Mouse (Mus musculus): Measurements from ENCODE around the gene Cct3.
A peak's percentile ranks its signal among the peaks of the same experiment; 100 is the strongest.
"Not testable (repeated sequence)": the region's sequence is repeated elsewhere in the genome, so short reads cannot be mapped to it uniquely, and the experiment has no call there.

Gene Cct3

GRCm38 (mm10) chr3:88296561-88297318, at the start of gene Cct3, which contains the start of gene Tsacc:
Gene Cct3 (plus strand): TSS chr3:88297116.
Gene Tsacc (minus strand): TSS chr3:88296999.
- no peak for TF ChIP-seq POU5F1 (IDR thresholded peaks at IDR 0.05; ENCODE audit: borderline replicate concordance, low read length)
- TF ChIP-seq CTCF (conservative IDR thresholded peaks at IDR 0.05; ENCODE audit: low read length): no peak
- no peak for TF ChIP-seq NANOG (IDR thresholded peaks at IDR 0.05; ENCODE audit: borderline replicate concordance, low read length)

GRCm38 (mm10) chr3:88247666-88248065, 49.2 kb upstream of the Cct3 start:
- Histone ChIP-seq H3K27me3 (ENCODE audit: insufficient read depth, low read length) (peaks cover 42% of the 10 kb centered on the region), H3K36me3 (ENCODE audit: insufficient read depth, low read length) (no peaks in the 10 kb centered on the region), H3K4me3 (replicated peaks; ENCODE audit: low read length) (peak overlapping the region; percentile 50), H3K4me1 (replicated peaks; ENCODE audit: low read depth, low read length) (peaks cover 63% of the 10 kb centered on the region), H3K9me3 (ENCODE audit: low read length) (no peaks in the 10 kb centered on the region)
- TF ChIP-seq NANOG (IDR thresholded peaks at IDR 0.05; ENCODE audit: borderline replicate concordance, low read length): no peak
- TF ChIP-seq POU5F1 (IDR thresholded peaks at IDR 0.05; ENCODE audit: borderline replicate concordance, low read length): no peak
- no peak for TF ChIP-seq CTCF (conservative IDR thresholded peaks at IDR 0.05; ENCODE audit: low read length)

More at GRCm38 (mm10) chr3:88296561-88297318, at the start of gene Cct3, which contains the start of gene Tsacc:
- no peaks in the 10 kb centered on the region for H3K9me3 ChIP-seq (ENCODE audit: low read length)
- H3K4me1 ChIP-seq (replicated peaks; ENCODE audit: low read depth, low read length): peaks cover 67% of the 10 kb centered on the region
- H3K36me3 ChIP-seq (ENCODE audit: insufficient read depth, low read length): peaks cover 53% of the 10 kb centered on the region
- peak within 1 kb of the TSS; percentile 98 for H3K4me3 ChIP-seq (replicated peaks; ENCODE audit: low read length)
- no peaks in the 10 kb centered on the region for H3K27me3 ChIP-seq (ENCODE audit: insufficient read depth, low read length)

DNA sequence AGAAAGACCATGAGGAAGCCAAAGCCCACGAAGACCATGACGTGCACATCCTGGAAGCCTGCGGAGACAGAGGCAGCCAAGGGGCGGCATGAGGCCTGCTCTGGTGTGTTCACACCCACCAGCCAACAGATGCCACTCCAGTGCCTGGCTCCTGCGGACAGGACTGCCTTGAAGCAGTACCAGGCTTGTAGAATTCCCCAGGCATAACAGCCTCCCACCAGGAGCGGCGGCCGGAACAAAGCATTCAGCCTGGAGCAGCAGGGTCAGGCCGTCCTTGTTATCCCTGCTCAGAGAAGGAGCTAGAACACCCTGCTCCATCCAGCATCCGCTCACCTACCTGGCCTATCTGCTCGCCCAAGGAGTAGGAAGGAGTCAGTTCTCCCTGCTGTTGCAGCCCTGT, 48.5 kb upstream of the Cct3 start:
- Histone ChIP-seq H3K9me3 (ENCODE audit: low read length) (no peaks in the 10 kb centered on the region), H3K27me3 (ENCODE audit: insufficient read depth, low read length) (peaks cover 47% of the 10 kb centered on the region)
- no peak for TF ChIP-seq CTCF (conservative IDR thresholded peaks at IDR 0.05; ENCODE audit: low read length)
- no peak for TF ChIP-seq POU5F1 (IDR thresholded peaks at IDR 0.05; ENCODE audit: borderline replicate concordance, low read length)
- TF ChIP-seq NANOG (IDR thresholded peaks at IDR 0.05; ENCODE audit: borderline replicate concordance, low read length): no peak

GRCm38 (mm10) chr3:88252739-88253138, 44.2 kb upstream of the Cct3 start:
- H3K4me1 ChIP-seq (replicated peaks; ENCODE audit: low read depth, low read length): peaks cover 36% of the 10 kb centered on the region
- no peaks in the 10 kb centered on the region for H3K36me3 ChIP-seq (ENCODE audit: insufficient read depth, low read length)
- peaks cover 58% of the 10 kb centered on the region for H3K27me3 ChIP-seq (ENCODE audit: insufficient read depth, low read length)
- no peaks in the 10 kb centered on the region for H3K9me3 ChIP-seq (ENCODE audit: low read length)
- H3K4me3 ChIP-seq (replicated peaks; ENCODE audit: low read length): no peak overlapping the region
- no peak for TF ChIP-seq CTCF (conservative IDR thresholded peaks at IDR 0.05; ENCODE audit: low read length)
- no peak for TF ChIP-seq NANOG (IDR thresholded peaks at IDR 0.05; ENCODE audit: borderline replicate concordance, low read length)
- no peak for TF ChIP-seq POU5F1 (IDR thresholded peaks at IDR 0.05; ENCODE audit: borderline replicate concordance, low read length)

More for the DNA sequence above, 48.5 kb upstream of the Cct3 start:
- Histone ChIP-seq H3K4me1 (replicated peaks; ENCODE audit: low read depth, low read length) (peaks cover 57% of the 10 kb centered on the region), H3K36me3 (ENCODE audit: insufficient read depth, low read length) (no peaks in the 10 kb centered on the region), H3K4me3 (replicated peaks; ENCODE audit: low read length) (peak overlapping the region; percentile 50)

GRCm38 (mm10) chr3:88254268-88254926, 42.5 kb upstream of the Cct3 start, which contains the start of gene Rhbg:
Gene Rhbg (minus strand): TSS chr3:88254709.
- H3K36me3 ChIP-seq (ENCODE audit: insufficient read depth, low read length): no peaks in the 10 kb centered on the region
- H3K27me3 ChIP-seq (ENCODE audit: insufficient read depth, low read length): peaks cover 49% of the 10 kb centered on the region
- TF ChIP-seq NANOG (IDR thresholded peaks at IDR 0.05; ENCODE audit: borderline replicate concordance, low read length) (no peak), POU5F1 (IDR thresholded peaks at IDR 0.05; ENCODE audit: borderline replicate concordance, low read length) (no peak), CTCF (conservative IDR thresholded peaks at IDR 0.05; ENCODE audit: low read length) (no peak)
- peaks cover 20% of the 10 kb centered on the region for H3K4me1 ChIP-seq (replicated peaks; ENCODE audit: low read depth, low read length)
- H3K4me3 ChIP-seq (replicated peaks; ENCODE audit: low read length): peak within 1 kb of the TSS; percentile 76
- no peaks in the 10 kb centered on the region for H3K9me3 ChIP-seq (ENCODE audit: low read length)

DNA sequence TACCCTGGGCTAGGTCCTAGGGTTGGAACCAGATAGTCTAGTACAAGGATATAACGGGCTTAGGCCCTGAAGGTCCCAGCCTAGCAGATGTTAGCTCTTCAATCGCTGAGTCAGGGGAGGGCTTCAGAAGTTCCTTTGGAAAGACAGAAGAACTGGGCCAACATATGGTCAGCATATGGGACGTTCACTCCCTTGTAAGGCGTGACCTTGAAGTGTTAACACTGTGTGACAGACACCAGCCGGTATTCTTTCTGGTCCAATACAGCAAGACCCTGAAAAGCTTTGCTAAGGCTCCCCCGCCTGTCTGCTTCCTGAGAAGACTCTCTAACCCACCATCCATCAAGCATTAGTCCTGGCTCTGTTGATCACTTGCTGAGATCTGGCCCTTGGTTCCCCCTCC, 41.0 kb upstream of the Cct3 start:
- Histone ChIP-seq H3K27me3 (ENCODE audit: insufficient read depth, low read length) (peaks cover 49% of the 10 kb centered on the region), H3K4me1 (replicated peaks; ENCODE audit: low read depth, low read length) (peaks cover 22% of the 10 kb centered on the region), H3K9me3 (ENCODE audit: low read length) (no peaks in the 10 kb centered on the region), H3K4me3 (replicated peaks; ENCODE audit: low read length) (no peak overlapping the region), H3K36me3 (ENCODE audit: insufficient read depth, low read length) (no peaks in the 10 kb centered on the region)
- TF ChIP-seq NANOG (IDR thresholded peaks at IDR 0.05; ENCODE audit: borderline replicate concordance, low read length): no peak
- TF ChIP-seq POU5F1 (IDR thresholded peaks at IDR 0.05; ENCODE audit: borderline replicate concordance, low read length): no peak
- no peak for TF ChIP-seq CTCF (conservative IDR thresholded peaks at IDR 0.05; ENCODE audit: low read length)

- Histone ChIP-seq H3K9me3 (ENCODE audit: low read length) (no peaks in the 10 kb centered on the region), H3K4me1 (replicated peaks; ENCODE audit: low read depth, low read length) (peaks cover 26% of the 10 kb centered on the region), H3K4me3 (replicated peaks; ENCODE audit: low read length) (no peak overlapping the region), H3K27me3 (ENCODE audit: insufficient read depth, low read length) (peaks cover 49% of the 10 kb centered on the region), H3K36me3 (ENCODE audit: insufficient read depth, low read length) (no peaks in the 10 kb centered on the region)
- no peak for TF ChIP-seq POU5F1 (IDR thresholded peaks at IDR 0.05; ENCODE audit: borderline replicate concordance, low read length)
- TF ChIP-seq CTCF (conservative IDR thresholded peaks at IDR 0.05; ENCODE audit: low read length): no peak
- no peak for TF ChIP-seq NANOG (IDR thresholded peaks at IDR 0.05; ENCODE audit: borderline replicate concordance, low read length)
These were observed 40.5 kb upstream of the Cct3 start for GRCm38 (mm10) chr3:88256382-88256781.

- no peak overlapping the region for H3K4me3 ChIP-seq (replicated peaks; ENCODE audit: low read length)
- TF ChIP-seq NANOG (IDR thresholded peaks at IDR 0.05; ENCODE audit: borderline replicate concordance, low read length) (no peak), CTCF (conservative IDR thresholded peaks at IDR 0.05; ENCODE audit: low read length) (no peak), POU5F1 (IDR thresholded peaks at IDR 0.05; ENCODE audit: borderline replicate concordance, low read length) (no peak)
- peaks cover 35% of the 10 kb centered on the region for H3K4me1 ChIP-seq (replicated peaks; ENCODE audit: low read depth, low read length)
- H3K9me3 ChIP-seq (ENCODE audit: low read length): no peaks in the 10 kb centered on the region
- H3K36me3 ChIP-seq (ENCODE audit: insufficient read depth, low read length): no peaks in the 10 kb centered on the region
- H3K27me3 ChIP-seq (ENCODE audit: insufficient read depth, low read length): peaks cover 4% of the 10 kb centered on the region
These were observed 34.6 kb upstream of the Cct3 start for GRCm38 (mm10) chr3:88262346-88262745.

DNA sequence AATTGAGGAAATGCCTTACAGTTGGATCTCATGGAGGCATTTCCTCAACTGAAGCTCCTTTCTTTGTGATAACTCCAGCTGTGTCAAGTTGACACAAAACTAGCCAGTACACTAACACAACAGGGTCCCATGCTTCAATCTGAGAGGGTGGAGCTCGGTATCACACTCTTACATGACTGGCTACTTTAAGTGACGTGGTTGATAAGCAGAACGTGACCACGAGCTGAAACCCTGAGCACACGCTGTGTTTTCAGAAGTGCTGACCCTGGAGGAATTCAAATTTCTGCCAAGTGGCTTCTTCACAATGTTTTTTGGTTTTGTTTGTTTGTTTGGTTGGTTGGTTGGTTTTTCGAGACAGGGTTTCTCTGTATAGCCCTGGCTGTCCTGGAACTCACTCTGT, 28.9 kb upstream of the Cct3 start:
- not testable (repeated sequence) for H3K27me3 ChIP-seq (ENCODE audit: insufficient read depth, low read length); H3K4me3 ChIP-seq (replicated peaks; ENCODE audit: low read length); H3K36me3 ChIP-seq (ENCODE audit: insufficient read depth, low read length); H3K9me3 ChIP-seq (ENCODE audit: low read length)
- H3K4me1 ChIP-seq (replicated peaks; ENCODE audit: low read depth, low read length): peaks cover 27% of the 10 kb centered on the region

Measured in E14TG2a.4 (cell line).